Mouse (Mus musculus) left cerebral cortex, postnatal 36 days (tissue): Measurements from ENCODE around the gene Klf6. TPM values are rescaled to one million over a fixed set of nuclear protein-coding genes. Genes with fewer than 3 reads are reported as not detected.

Source experiments
- DNase-seq, 2 experiments: peaks; one replicate each; pipeline ENCODE4 v3.0.0; 2021 to 2022; ENCODE audit warnings: low spot score in 2 of 2, mixed read lengths in 1 of 2
- intact Hi-C: fragments of 180-260 bp; cut with DNase I; formaldehyde crosslinking; loops from one replicate; pipeline ENCODE4 v1.15.1; 2025
- total RNA-seq, 2 experiments: library from RNA; stranded (reverse); gene quantifications; 2 replicates each; pipeline ENCODE4 v1.2.3; 2021

Gene Klf6
- total RNA-seq, 2 experiments from 2014 or later: 60.3 to 62.3 TPM

GRCm38 (mm10) chr13:5862626-5863407, 1.5 kb downstream of the Klf6 start:
- peak in 1 of 2 experiments; percentile 39 for DNase-seq
- intact Hi-C loops: loop anchor here (2.0 to 10.0 kb wide), 5 partner anchors 151 to 1196 kb away; no protein-coding TSS in a partner anchor

- DNase-seq: peak; percentile 38 to 54
- intact Hi-C loops: loop anchor here (2.0 to 10.0 kb wide), 5 partner anchors 151 to 1196 kb away; no protein-coding TSS in a partner anchor
These were observed 2.2 kb downstream of the Klf6 start for GRCm38 (mm10) chr13:5863408-5863891.

GRCm38 (mm10) chr13:5864265-5865097, 3.2 kb downstream of the Klf6 start:
- peak; percentile 33 to 46 for DNase-seq
- intact Hi-C loops: loop anchor here (2.0 to 10.0 kb wide), 5 partner anchors 152 to 1197 kb away; no protein-coding TSS in a partner anchor

GRCm38 (mm10) chr13:5865098-5865415, 3.8 kb downstream of the Klf6 start:
- intact Hi-C loops: loop anchor here (2.0 to 10.0 kb wide), 3 partner anchors 314 to 1090 kb away; no protein-coding TSS in a partner anchor
- peak in 1 of 2 experiments; percentile 11 for DNase-seq

GRCm38 (mm10) chr13:5866091-5866490, 4.8 kb downstream of the Klf6 start:
- intact Hi-C loops: loop anchor here (10.0 kb wide), 2 partner anchors 669 to 1091 kb away; no protein-coding TSS in a partner anchor

GRCm38 (mm10) chr13:5866532-5866931, 5.2 kb downstream of the Klf6 start:
- intact Hi-C loops: loop anchor here (10.0 kb wide), 2 partner anchors 668 to 1092 kb away; no protein-coding TSS in a partner anchor
- no peak for DNase-seq

More at GRCm38 (mm10) chr13:5866091-5866490, 4.8 kb downstream of the Klf6 start:
- DNase-seq: peak in 1 of 2 experiments; percentile 15

- intact Hi-C loops: loop anchor here (10.0 kb wide), 2 partner anchors 666 to 1094 kb away; no protein-coding TSS in a partner anchor
- DNase-seq: no peak
These were observed 7.1 kb downstream of the Klf6 start for GRCm38 (mm10) chr13:5868376-5868775.

- intact Hi-C loops: loop anchor here (10.0 kb wide), 2 partner anchors 665 to 1095 kb away; no protein-coding TSS in a partner anchor
- no peak for DNase-seq
These were observed 8.2 kb downstream of the Klf6 start for GRCm38 (mm10) chr13:5869433-5869832.

- DNase-seq: no peak
These were observed 8.6 kb downstream of the Klf6 start for GRCm38 (mm10) chr13:5869842-5870241.

GRCm38 (mm10) chr13:5870382-5871272, 9.3 kb downstream of the Klf6 start:
- peak; percentile 25 to 31 for DNase-seq
- intact Hi-C loops: no loop called here

More at GRCm38 (mm10) chr13:5869842-5870241, 8.6 kb downstream of the Klf6 start:
- intact Hi-C loops: loop anchor here (10.0 kb wide), 2 partner anchors 665 to 1095 kb away; no protein-coding TSS in a partner anchor

GRCm38 (mm10) chr13:5871414-5871813, 10.1 kb downstream of the Klf6 start:
- intact Hi-C loops: no loop called here
- peak in 1 of 2 experiments; percentile 19 for DNase-seq

- intact Hi-C loops: no loop called here
- DNase-seq: no peak
These were observed 12.4 kb downstream of the Klf6 start for GRCm38 (mm10) chr13:5873681-5874080.

- DNase-seq: no peak
- intact Hi-C loops: no loop called here
These were observed 14.2 kb downstream of the Klf6 start for GRCm38 (mm10) chr13:5875478-5875877.

GRCm38 (mm10) chr13:5878748-5879147, 17.5 kb downstream of the Klf6 start:
- DNase-seq: no peak
- intact Hi-C loops: no loop called here

GRCm38 (mm10) chr13:5886810-5887209, 25.5 kb downstream of the Klf6 start:
- DNase-seq: no peak
- intact Hi-C loops: no loop called here

GRCm38 (mm10) chr13:5888164-5888563, 26.9 kb downstream of the Klf6 start:
- intact Hi-C loops: no loop called here
- no peak for DNase-seq

- intact Hi-C loops: no loop called here
- DNase-seq: no peak
These were observed 27.4 kb downstream of the Klf6 start for GRCm38 (mm10) chr13:5888731-5889130.

- intact Hi-C loops: no loop called here
These were observed 28.8 kb downstream of the Klf6 start for GRCm38 (mm10) chr13:5890035-5890434.

More at GRCm38 (mm10) chr13:5890035-5890434, 28.8 kb downstream of the Klf6 start:
- no peak for DNase-seq
